Mouse (Mus musculus) thymus, adult 18-20 months (tissue): ENCODE data around the gene Gtf2h2.
"Not testable (repeated sequence)": the region's sequence is repeated elsewhere in the genome, so short reads cannot be mapped to it uniquely, and the experiment has no call there.

ENCODE experiments used
- DNase-seq, 2 experiments: peaks; one replicate each; pipeline ENCODE4 v3.0.0; 2022; ENCODE audit warnings: mixed read lengths in 2 of 2

Gtf2h2 gene

GRCm38 (mm10) chr13:100483610-100484009 lies 8.8 kb downstream of the Gtf2h2 start:
- no peak for DNase-seq

DNA sequence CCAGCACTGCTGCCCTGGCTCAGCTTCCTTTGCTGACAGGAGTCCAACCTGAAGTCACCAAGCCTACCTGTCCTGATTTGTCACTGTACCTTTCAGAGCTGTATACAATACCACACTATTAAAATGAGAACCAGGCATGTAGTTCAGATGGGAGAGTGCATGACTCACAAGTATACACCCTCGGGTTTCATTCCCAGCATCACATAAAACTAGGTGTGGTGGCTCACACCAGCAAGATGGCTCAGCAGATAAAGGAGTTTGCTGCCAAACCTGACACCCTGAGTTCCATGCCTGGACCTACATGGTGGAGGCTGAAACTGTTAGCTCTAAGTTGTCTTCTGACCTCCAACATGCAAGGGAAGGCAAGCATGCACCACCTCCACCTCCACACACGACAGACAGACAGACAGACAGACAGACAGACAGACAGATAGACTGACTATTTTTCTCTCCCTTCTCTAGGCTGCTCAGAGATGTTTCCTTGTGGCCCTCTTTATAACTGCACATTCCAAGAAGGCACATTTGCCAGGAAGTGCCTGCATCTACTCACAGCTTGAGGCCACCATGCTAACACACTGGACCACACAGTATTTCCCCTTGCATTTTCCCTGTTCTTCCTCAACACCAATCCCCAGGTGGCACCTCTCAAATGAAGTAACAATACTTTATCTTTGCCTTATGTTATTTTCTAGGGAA lies 28.7 kb downstream of the Gtf2h2 start:
- DNase-seq: no peak

DNA sequence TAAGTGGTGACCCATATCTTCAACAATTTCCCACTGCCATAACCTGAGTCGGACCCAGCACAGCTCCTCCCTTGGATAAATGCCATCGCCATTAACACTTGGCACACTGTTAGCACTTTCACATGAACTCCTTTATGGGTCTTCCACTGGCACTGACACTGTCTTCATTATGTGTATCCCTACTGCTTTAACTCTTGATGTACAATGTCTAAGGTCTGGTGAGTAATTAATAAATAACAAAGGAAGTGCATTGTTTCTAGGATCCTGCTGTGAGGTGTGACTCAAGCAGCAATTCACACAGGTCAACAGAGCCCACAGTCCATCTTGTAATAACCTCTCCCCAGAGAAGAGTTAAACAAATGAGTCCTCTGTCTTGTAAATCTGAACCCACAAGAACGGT lies 31.0 kb downstream of the Gtf2h2 start:
- DNase-seq: no peak

DNA sequence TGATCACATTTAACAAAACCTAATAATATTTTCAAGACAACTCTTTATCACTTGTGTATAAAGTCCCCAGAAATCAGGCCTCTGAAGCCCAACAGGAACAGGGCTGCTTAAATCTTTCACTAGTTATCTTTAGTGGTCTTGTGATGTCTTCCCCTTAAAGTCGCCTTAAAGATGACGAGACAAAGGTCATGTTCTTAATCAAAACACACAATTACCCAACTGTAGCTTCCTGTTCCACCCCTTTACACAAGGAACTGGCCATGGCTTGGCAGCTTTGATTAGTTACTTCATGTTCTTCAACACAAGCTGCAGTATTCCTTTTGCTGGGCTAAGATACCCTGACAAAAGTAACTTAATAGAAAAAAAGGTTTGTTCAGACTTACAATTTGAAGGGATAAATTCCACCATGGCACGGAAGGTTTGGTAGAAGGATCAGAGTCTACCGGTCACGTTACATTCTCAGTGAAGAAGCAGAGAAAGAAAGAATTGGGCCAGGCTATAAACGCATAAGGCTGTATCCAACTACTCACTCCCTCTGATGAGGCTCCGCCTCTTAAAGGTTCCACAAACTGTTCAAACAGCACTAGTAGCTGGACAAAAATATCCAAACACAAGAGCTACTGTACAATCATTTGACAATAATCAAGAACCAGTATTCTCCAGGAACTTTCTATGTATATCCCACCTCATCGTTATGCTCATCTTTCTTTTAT lies 39.8 kb downstream of the Gtf2h2 start, which contains the start of gene Naip1:
TSS of gene Naip1 (minus strand) at position 455 of the 713 bp plus-strand sequence.
- not testable (repeated sequence) for DNase-seq

GRCm38 (mm10) chr13:100449495-100449894 lies 42.9 kb downstream of the Gtf2h2 start:
- no peak for DNase-seq

- no peak for DNase-seq
Observed at GRCm38 (mm10) chr13:100440116-100440515, 52.3 kb downstream of the Gtf2h2 start.

- DNase-seq: no peak
Observed at GRCm38 (mm10) chr13:100438701-100439100, 53.7 kb downstream of the Gtf2h2 start.

GRCm38 (mm10) chr13:100437322-100437825 lies 55.0 kb downstream of the Gtf2h2 start:
- DNase-seq: no peak

DNA sequence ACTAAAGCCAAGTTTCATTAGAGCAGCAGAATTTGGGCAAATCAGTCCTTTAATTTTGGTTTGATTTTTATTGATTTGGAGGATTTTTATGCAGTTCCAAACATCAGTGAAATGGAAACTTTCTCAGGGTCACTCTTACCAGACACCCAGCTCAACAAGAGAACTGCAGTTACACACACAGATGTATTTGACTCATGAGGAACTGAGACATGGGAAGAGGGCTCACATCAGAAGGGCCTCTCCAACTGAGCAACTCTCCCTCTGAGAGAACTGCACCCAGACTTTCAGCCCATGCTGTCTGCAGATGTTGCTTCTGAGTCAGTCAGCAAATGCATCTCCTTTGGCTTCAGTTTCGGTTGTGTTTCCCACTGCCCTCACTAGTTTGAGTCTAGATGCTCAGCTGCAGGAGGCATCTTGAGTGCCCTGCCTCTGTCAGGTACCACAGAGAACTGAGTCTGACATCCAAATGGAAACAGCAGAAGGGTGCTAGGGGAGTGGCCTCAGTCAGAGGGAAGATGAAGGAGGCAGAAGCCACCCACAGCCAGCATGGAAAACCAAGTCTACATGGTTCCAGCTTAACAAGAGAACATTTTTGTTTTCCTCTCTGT lies 55.7 kb downstream of the Gtf2h2 start:
- DNase-seq: not testable (repeated sequence)

DNA sequence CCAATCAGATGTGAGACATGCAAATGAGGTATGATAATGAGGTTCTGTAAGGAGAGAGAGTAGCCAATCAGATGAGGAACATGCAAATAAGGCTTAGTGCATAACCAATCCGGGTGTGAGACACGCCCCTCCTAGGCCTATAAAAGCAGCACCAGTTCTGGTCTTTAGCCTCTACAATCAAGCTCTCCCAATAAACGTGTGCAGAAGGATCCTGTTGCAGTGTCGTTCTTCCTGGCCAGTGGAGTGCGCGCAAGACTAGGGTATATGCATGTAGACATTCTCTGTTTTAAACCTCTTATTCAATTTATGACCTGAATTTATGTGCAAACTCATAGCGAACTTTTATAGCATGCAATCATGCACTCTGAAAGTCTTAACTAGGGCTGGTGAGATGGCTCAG lies 72.4 kb downstream of the Gtf2h2 start:
- not testable (repeated sequence) for DNase-seq

- DNase-seq: no peak
Observed at GRCm38 (mm10) chr13:100414428-100414827, 78.0 kb downstream of the Gtf2h2 start.
